Mouse (Mus musculus) granulocyte monocyte progenitor cell, adult 5-6 weeks (primary cell): ENCODE results near the gene Prox2. TPM values are rescaled to one million over a fixed set of nuclear protein-coding genes. Genes with fewer than 3 reads are reported as not detected.

Experiments
- ATAC-seq: replicated peaks from 2 replicates; pipeline ENCODE4 v1.8.0; 2016; ENCODE audit warnings: mild to moderate bottlenecking, moderate TSS enrichment, inconsistent platforms; ENCODE audit not compliant: poor library complexity, severe bottlenecking
- total RNA-seq, 2 experiments: library from RNA; stranded (forward) in 1 of 2; stranded (reverse) in 1 of 2; fragments of 200-712, 200-1000 nt in 1 of 2; fragments of >200 nt in 1 of 2; fragmentation: Nextera tagmentation in 1 of 2; gene quantifications; 2 replicates each; pipeline ENCODE4 v1.2.3; 2014 to 2017

The Prox2 gene
- total RNA-seq, 2 experiments from 2014 or later, result 0.90 to 1.5 TPM

GRCm38 (mm10) chr12:85134043-85134794 lies 23.7 kb upstream of the Prox2 start:
- ATAC-seq, result no peak

- ATAC-seq, result no peak
Measured at GRCm38 (mm10) chr12:85131361-85131760, 20.8 kb upstream of the Prox2 start.

DNA sequence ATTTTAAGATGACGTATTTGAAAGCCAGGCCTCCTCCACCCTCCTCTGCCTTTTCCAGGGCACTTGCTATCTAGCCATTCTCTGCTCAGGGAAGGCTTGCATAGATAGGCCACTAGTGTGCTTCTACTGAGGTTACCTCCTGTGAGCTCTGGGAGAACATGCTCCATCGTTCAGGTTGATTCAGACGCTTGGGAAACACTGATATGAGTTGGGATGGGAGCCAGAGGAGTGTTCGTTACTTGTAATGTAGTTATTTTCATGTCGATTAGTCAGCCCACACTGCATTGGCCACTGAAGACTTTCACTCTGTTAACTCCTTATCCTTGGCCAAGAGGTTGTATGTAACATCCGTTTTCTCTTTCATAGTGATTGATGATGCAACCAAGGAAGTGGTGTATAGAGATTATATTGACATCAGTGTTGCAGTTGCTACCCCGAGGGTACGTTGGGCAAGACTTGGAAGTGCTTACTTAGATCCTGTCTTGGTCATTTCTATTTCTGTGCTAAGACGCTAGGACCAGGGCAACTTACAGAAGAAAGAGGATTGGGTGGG lies 18.9 kb upstream of the Prox2 start:
- peak; percentile 97 for ATAC-seq

- ATAC-seq, result no peak
Measured at GRCm38 (mm10) chr12:85126986-85127603, 16.5 kb upstream of the Prox2 start.

DNA sequence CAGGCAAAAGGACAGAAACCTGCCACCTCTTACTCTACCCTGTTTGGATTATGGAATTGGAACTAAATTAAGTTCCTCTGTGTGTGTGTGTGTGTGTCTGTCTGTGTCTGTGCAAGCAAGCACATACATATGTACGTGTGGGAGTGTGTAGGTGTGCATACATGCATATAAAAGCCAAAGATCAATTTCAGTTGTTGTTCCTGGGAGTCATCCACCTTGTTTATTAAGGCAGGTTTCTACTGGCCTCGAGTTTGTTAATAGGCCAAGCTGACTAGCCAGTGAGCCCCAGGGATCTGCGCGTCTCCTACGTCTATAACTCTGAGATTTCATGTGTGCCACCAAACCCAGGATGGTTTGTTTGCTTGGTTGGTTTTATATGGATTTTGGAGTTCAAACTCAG lies 14.2 kb upstream of the Prox2 start:
- no peak for ATAC-seq

DNA sequence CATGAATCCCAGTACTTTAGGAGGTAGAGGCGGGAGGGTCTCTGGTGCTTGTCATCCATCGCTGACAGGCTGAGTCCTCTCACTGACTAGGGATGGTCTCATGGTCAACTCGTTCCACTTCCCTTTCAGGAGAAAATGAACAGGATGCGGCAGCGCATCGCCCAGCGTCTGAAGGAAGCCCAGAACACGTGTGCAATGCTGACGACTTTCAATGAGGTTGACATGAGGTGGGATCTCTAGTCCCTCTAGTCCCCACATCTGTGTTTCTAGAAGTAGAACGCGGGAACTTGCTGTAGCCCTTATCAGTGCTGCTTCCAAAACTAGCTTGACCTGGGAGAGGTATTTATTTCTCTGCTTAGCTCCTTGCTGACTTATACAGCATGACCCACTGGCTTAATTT lies 13.1 kb upstream of the Prox2 start:
- ATAC-seq, result peak; percentile 56

DNA sequence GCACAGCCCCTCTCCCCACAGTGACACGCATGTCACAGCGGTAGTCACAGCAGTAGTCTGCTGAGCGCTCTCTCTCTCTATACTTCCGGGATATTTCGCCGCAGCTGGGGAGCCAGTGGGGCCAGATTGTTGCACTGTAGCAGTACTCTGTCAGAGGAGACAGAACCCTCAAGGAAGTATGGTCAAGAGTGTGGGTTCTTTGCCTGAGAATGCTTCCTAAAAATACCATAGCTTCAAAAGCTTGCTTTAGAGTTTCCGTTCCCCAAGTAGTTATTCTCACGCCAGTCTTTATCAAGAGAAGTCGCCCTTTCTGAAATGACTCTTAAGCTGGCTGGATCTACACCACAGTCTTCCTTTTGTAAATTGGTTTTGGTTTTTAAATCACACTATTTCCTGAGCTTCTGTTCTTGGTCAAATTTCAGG lies 12.6 kb upstream of the Prox2 start:
- peak; percentile 94 for ATAC-seq

GRCm38 (mm10) chr12:85121806-85122459 lies 11.4 kb upstream of the Prox2 start:
- ATAC-seq, result no peak

- ATAC-seq, result no peak
Measured at GRCm38 (mm10) chr12:85115678-85116077, 5.1 kb upstream of the Prox2 start.

- ATAC-seq, result no peak
Measured at GRCm38 (mm10) chr12:85113917-85114316, 3.4 kb upstream of the Prox2 start.

DNA sequence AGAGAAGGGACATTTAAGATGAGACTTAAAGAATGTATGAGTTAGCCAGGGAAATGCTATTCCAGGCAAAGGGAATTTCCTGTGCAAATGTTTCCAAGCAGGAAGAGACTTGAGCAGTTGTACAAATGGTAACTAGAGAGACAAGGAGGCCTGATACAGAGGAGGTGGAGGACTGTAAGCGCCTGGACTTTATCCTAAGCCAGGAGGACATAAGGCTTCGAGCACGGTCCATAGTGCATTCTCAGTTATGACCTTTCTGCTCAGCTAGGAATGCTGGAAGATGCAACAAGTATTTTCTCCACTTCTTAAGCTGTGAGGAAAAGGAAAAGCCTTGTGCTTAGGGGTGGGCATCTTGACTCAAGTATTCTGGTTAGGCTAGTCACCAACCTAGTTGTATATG lies 2.8 kb upstream of the Prox2 start:
- no peak for ATAC-seq

GRCm38 (mm10) chr12:85112550-85113251 lies 2.1 kb upstream of the Prox2 start:
- no peak for ATAC-seq

- ATAC-seq, result no peak
Measured at GRCm38 (mm10) chr12:85110011-85110697, 405 bp downstream of the Prox2 start.

DNA sequence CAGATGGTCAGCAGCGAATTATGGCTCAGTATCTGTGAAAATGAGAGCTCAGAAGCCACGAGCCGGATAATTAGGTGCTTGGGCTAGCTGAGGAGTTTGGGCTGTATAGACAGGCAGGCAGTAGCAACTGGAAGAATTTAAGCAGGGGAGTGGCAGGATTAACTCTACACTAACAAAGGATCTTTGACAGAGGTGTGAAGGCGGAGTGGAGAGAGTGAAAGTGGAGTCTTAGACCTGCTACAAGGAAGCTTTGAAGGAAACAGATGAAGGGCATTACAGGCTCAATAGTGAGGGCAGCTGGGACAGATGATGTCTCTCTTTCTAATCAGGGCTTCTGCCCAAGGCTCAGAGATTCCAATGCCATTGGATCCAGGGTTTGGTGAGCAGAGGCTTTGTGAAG lies 1.1 kb downstream of the Prox2 start:
- ATAC-seq, result no peak

- peak; percentile 54 for ATAC-seq
Measured at GRCm38 (mm10) chr12:85108643-85109042, 1.9 kb downstream of the Prox2 start.

GRCm38 (mm10) chr12:85106292-85106691 lies 4.3 kb downstream of the Prox2 start:
- peak; percentile 39 for ATAC-seq

DNA sequence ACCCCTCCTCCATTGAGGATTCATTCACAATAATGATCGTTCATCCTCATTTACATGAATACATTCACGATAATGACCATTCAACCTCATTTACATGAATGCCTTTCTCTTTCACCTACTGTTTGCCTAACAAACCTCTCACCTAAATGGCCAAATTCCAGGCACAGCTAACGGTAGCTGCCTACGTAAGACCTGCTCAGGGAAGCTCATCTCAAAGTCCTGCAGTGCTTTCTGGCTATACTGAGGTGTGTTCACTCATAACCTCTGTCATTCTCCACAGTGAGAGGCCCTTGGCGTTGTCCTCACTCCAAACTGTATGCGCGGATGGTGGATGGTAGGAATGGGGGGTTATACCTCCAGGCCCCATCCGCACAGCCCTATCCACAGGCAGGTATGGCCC lies 5.8 kb downstream of the Prox2 start:
- no peak for ATAC-seq

DNA sequence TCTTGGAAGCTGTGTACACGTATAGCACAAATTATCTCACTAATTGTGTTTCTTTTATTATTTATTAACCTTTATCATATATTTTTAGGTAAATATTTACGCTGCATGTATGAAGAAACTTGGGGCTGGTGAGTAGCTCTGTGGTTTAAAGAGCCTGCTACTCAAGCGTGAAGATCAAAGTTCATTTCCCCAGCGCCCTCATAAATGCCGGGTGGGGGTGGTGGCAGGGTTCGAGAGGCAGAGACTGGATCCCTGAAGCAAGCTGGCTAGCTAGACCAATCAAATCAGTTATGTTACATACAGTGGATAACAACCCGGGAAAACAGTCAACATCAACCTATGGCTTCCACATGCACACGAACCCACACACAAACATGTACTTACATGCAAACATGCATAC lies 7.5 kb downstream of the Prox2 start:
- no peak for ATAC-seq

GRCm38 (mm10) chr12:85101521-85102106 lies 8.9 kb downstream of the Prox2 start:
- ATAC-seq, result no peak

GRCm38 (mm10) chr12:85101001-85101400 lies 9.6 kb downstream of the Prox2 start:
- no peak for ATAC-seq
